Mouse (Mus musculus) thymus, adult 2 months (tissue): ENCODE data around the gene Ass1.

Experiments
- CTCF ChIP-seq: fragments of 200-500 bp; IDR thresholded peaks from 2 replicates; pipeline ENCODE4 v1.5.1; 2012; ENCODE audit warnings: mild to moderate bottlenecking, control low read depth, low read length, moderate library complexity, borderline replicate concordance; ENCODE audit not compliant: control insufficient read depth, poor library complexity, insufficient read depth; ENCODE audit errors: extremely low read depth
- POLR2A ChIP-seq: fragments of 200-500 bp; IDR thresholded peaks from 2 replicates; pipeline ENCODE4 v1.6.1; 2012; ENCODE audit warnings: mild to moderate bottlenecking, low read length, control low read depth, moderate library complexity; ENCODE audit not compliant: control insufficient read depth, poor library complexity, insufficient read depth; ENCODE audit errors: extremely low read depth

- TF ChIP-seq CTCF (no peak), POLR2A (no peak)
Observed at GRCm38 (mm10) chr2:31516557-31516956, 46.5 kb downstream of the Ass1 start.
